Mouse (Mus musculus): ENCODE results near the gene Cgrrf1. TPM values are rescaled to one million over a fixed set of nuclear protein-coding genes. Genes with fewer than 3 reads are reported as not detected.
A peak's percentile ranks its signal among the peaks of the same experiment; 100 is the strongest.
"Not testable (repeated sequence)": the region's sequence is repeated elsewhere in the genome, so short reads cannot be mapped to it uniquely, and the experiment has no call there.

The Cgrrf1 gene
- total RNA-seq (2021), result 10 to 100 TPM; 11.0 to 12.5 TPM
- long read RNA-seq, transcript Cgrrf1-201 (6 exons, 1,324 nt), result major isoform, 9 of 12 reads
- long read RNA-seq, partial matches to known transcripts, result 0 of 12 reads
- long read RNA-seq, other reads (novel, unspliced or antisense), result 2 of 12 reads

GRCm38 (mm10) chr14:46831837-46832333, at the start of gene Cgrrf1:
TSS of gene Cgrrf1 (plus strand) at chr14:46832125.
- DNase-seq (ENCODE audit: low spot score in 2 of 2), result peak; percentile 88 to 90

DNA sequence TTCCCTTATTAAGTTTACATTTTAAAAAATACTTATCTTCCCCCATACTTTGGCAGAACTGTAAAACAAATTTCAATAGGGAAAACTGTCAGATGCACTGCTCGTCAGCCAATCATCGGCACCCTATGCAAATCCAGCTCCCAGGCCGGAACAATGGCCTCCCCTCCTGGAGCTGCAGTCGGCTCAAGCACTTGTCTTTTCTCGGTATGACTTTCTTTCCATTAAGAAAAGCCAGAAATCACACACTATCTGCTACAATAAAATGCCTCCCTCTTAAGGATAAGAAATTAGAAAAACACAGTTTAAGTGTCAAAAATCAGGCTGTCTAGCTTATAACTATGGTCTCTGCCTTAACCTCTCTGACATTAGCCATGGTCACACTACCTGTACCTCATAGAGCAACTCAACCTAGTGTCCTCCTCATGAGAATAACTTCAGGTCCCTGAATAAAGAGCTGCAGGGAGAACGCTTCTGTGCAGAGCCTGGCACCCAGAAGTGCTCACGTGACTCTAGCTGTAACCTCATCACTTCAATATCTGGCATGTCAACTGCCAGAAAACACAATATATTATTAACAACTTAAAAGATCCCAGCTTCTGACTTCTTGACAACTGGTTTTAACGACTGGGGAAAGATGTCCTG, 49.6 kb upstream of the Cgrrf1 start:
- DNase-seq (ENCODE audit: low spot score in 2 of 2), result no peak

DNA sequence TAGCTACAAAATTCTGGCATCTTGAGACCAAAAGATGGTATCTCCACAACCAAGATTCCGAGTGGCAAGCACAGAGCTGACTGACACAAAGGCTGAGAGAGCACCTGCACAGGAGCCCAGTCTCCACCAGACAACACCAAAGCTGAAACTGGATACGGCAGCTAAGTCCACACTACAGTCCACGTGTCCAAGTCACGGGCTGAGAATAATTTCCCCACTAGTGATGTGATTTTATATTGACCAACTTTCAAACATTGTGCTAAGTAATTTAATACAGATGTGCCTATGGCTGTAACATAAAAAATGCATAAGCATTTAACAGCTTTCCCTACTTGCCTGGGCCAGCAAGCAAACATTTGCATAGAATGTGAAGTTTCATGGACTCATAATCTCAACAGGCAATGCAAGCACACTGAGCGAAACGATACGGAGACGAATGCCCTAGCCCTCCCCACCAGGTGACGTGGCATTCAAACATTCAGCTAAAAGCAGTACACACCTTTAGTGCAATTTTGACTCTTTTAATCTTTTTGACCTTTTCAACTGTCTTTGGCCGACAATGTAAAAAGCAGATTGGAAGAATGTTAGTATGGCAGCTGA, 48.5 kb upstream of the Cgrrf1 start:
- no peak for DNase-seq (ENCODE audit: low spot score in 2 of 2)

DNA sequence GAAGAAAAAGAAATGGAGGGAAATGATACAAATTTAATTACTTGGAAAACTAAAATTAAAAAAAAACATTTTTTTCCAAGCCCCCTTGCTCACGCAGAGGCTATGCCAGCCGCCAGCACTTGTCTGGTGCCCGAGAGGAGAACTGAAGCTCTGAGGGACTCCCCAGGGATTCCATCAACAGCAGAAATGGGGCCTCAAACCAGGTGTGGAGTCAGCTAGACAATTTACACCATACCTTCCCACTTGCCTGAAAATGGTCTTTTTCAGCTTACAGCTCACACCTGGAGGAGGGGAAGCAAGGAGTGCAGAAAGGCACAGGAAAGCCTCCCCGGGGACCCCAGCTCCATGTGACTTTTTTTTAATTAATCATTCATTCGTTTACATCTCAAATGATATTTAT, 46.7 kb upstream of the Cgrrf1 start:
- no peak for DNase-seq (ENCODE audit: low spot score in 2 of 2)

- no peak for DNase-seq (ENCODE audit: low spot score in 2 of 2)
Measured at GRCm38 (mm10) chr14:46787454-46787786, 44.5 kb upstream of the Cgrrf1 start.

GRCm38 (mm10) chr14:46787787-46788504, 44.0 kb upstream of the Cgrrf1 start, which contains the start of gene Cnih1:
TSS of gene Cnih1 (minus strand) at chr14:46788411.
- peak; percentile 92 to 94 for DNase-seq (ENCODE audit: low spot score in 2 of 2)

DNA sequence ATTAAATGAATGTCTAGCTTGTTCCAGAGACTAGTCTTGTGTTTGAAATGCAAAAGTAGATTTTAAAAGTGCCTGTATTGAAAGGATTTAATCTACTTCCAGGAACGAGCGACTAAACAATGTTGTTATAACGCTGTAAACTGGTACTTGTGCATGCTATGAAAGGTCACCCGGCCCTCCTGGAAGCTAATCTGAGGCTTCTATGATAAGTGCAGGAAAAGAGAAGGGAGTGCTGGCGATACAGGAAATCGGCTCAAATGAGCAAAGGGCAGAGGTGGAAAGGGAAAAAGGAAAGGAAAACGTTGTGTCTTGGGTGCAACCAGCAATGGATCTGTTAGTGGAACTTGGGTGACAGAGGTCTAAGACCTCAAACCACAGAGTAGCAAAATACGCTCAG, 43.4 kb upstream of the Cgrrf1 start:
- DNase-seq (ENCODE audit: low spot score in 2 of 2), result no peak

DNA sequence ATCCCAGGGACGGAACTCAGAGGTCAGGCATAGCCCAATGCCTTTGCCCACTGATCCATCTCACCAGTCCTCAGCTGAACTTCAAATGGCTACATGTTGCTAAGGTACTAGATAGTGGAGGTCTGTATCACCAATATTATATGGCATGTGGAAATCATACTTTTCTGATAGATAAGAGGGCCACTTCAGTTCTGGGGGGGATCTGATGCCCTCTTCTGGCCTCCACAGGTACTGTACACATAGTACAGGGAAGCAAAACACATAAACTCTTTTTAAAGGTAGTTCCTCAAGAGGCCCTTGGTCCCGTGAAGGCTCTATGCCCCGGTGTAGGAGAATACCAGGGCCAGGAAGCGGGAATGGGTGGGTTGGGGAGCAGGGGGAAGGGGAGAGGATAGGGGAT, 41.6 kb upstream of the Cgrrf1 start:
- no peak for DNase-seq (ENCODE audit: low spot score in 2 of 2)

- DNase-seq (ENCODE audit: low spot score in 2 of 2), result no peak
Measured at GRCm38 (mm10) chr14:46790723-46791122, 41.2 kb upstream of the Cgrrf1 start.

DNA sequence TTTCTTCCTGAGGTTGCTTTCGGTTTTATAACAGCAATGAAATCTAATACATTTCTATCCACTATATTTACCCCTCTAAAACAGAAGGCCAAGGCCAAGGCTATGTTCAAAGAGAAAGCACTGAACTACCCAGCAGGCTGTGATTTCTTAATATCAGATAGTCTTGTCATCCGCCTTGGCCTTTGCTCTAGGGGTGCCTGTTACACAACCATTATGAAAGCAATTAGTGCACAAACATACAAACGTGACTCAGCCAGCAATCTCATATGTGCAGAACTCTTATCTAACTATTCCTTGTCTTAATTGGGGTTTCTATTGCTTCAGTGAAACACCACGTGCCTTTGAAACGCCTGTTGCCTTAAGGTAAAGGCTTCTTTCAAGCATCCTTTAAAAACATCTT, 37.8 kb upstream of the Cgrrf1 start:
- DNase-seq (ENCODE audit: low spot score in 2 of 2), result no peak

DNA sequence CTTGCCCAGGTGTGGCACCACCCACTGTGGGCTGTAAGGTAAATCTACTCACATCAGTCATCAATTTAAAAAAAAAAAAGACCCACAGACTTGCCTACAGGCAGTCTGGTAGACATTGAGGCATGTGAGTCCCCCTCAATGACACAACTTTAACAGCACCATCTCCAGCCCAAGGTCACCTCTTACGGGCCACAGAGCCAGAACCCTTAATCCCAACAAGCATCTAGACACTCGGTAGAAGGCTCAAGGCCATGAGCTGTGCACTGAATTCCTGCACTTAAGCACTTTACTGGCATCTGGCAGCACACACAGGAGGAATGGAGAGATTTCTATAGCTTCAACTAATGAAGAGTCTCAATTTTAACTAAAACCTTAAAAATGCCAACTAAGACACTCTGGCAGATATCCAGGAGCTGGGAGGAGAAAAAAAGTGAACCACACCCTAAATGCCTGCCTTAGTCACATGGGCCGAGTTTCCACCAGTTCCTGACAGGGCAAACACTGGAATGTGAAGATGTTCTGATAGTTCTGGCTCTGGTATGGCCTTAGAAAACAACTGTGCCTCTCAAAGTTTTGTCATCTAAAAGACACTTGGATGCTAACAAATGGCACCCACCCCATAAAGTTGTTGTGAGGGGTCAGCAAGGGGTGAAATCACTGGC, 31.1 kb upstream of the Cgrrf1 start:
- DNase-seq (ENCODE audit: low spot score in 2 of 2), result no peak

GRCm38 (mm10) chr14:46803259-46803658, 28.7 kb upstream of the Cgrrf1 start:
- no peak for DNase-seq (ENCODE audit: low spot score in 2 of 2)

- DNase-seq (ENCODE audit: low spot score in 2 of 2), result no peak
Measured at GRCm38 (mm10) chr14:46803791-46804190, 28.1 kb upstream of the Cgrrf1 start.

DNA sequence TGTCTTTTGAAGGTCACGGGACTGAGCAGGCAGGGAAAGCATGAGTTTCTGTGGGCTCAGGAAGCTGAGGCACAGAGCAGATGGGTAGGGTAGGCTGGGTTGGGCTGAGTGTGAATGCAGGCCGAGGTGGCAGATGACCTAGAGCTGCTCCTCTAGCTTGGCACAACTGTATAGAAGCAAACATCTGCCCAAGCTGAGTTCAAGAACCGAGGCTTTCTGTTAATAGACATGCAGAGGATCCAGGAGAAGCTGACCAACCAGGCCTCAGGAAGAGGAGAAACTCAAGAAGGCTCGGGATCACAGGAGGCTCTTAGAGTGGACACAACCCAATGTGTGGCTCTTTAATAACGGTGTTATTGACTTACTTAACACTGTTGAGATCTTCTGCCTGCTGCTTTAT, 25.7 kb upstream of the Cgrrf1 start:
- no peak for DNase-seq (ENCODE audit: low spot score in 2 of 2)

DNA sequence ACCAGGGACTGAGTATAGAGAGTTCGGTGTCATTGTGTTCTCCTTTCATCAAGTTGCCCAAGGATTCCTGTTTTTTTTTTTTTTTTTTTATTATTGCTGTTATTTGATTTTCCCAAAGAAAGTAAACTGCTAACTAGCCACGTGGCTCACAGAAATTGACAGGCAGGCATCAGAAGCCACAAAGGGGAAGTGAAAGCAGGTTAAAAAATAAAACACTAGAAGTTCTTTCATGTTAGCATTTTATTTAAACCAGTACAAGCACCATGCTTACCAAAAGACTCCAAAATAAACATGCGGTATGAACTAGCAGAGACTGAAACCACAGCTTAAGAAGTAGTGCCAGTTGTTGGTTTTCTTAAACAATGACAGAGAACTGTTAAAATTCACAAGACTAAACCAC, 24.0 kb upstream of the Cgrrf1 start:
- DNase-seq (ENCODE audit: low spot score in 2 of 2), result no peak

- no peak for DNase-seq (ENCODE audit: low spot score in 2 of 2)
Measured at GRCm38 (mm10) chr14:46815640-46816039, 16.3 kb upstream of the Cgrrf1 start.

DNA sequence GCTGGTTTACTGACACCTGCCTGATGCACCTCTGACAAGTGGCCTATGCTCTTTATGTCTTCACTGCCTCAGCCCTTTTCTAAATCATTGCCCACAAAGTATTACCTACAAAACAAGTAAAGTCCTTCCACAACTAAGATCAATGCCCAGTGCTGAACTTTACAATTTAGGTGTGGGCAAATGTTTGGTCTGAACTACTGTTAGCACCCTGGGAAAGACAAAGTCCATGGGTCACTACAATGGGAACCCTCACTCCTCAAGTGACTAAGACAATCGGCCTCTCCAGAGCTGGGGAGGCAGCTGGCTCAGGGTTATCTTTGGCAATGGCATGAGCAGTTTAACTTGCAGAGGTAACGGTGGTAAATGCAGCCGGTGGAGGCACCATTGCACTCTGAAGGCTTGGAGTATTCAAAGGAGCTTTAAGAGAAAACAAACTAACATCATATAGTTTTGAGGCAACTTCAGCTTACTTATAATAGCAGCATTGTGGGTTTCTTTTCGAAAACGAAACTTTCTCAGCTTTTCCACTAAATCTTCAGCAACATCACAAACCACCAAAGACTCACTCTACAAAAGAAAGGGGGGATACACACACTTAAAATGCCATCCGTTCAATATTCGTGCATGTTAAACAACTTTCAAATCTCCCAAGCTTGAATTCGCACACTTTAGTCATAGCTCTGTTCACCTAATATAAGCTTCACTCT, 14.9 kb upstream of the Cgrrf1 start:
- DNase-seq (ENCODE audit: low spot score in 2 of 2), result no peak

- no peak for DNase-seq (ENCODE audit: low spot score in 2 of 2)
Measured at GRCm38 (mm10) chr14:46818743-46819142, 13.2 kb upstream of the Cgrrf1 start.

- DNase-seq (ENCODE audit: low spot score in 2 of 2), result not testable (repeated sequence)
Measured at GRCm38 (mm10) chr14:46819961-46820360, 12.0 kb upstream of the Cgrrf1 start.

DNA sequence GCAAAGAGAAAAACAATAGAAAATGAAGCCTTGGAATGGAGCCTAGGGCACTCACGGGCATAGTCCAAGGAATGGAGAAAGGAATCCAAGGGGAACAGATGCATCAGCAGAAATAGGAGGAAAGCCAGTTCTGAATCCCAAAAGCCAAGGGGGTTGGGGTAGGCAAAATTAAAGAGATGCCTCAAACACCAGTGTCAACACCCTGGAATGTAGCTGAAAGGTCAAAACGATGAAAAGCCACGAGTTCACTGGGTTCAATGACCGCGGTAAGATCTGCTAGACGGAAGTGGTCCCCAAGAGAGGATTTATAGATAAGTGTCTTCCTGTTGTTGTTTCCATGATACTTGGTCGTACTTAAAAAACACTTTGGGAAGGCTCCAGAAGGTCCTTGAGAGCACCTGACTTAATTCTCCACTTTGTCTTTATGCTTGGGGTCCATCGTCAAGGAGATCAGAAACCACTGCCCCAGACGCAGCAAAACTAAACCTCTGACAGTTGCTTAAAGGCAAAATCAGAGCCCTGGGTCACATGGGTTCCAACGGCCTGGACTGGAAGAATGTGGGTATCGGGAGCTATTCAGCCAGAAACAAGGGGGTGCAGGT, 10.6 kb upstream of the Cgrrf1 start:
- DNase-seq (ENCODE audit: low spot score in 2 of 2), result no peak
